In genomic region chrX:69359360-69359759, GRCm38 (mm10) we compare ENCODE assay signal across 8 mouse cellular contexts. TPM values are rescaled to one million over a fixed set of nuclear protein-coding genes. Genes with fewer than 3 reads are reported as not detected.
DNase-seq lines count a peak whose midpoint lies in the region; ATAC-seq and TF ChIP-seq lines count a peak whose summit lies in the region.

No protein-coding gene starts in this region.

- 0 out of 2 replicates have a peak, but pooled peaks have one; percentile 11 for ATAC-seq in kidney, embryonic 14.5 days (ENCODE audit: low FRiP score, low TSS enrichment)
- ATAC-seq in hindbrain, embryonic 11.5 days (ENCODE audit: low FRiP score), result no peak
- no peak for ATAC-seq in liver, embryonic 12.5 days
- no peak for ATAC-seq in intestine, postnatal 0 days

- H3K9ac ChIP-seq in kidney, embryonic 14.5 days (ENCODE audit: low read depth, low read length), result no peak overlapping the region
- no peak overlapping the region for H3K9ac ChIP-seq in hindbrain, embryonic 11.5 days (ENCODE audit: low read depth, low read length)
- no peak overlapping the region for H3K9ac ChIP-seq in liver, embryonic 12.5 days
- no peak overlapping the region for H3K9ac ChIP-seq in intestine, postnatal 0 days (ENCODE audit: low read depth, low read length)

- 33% methylated on average over 5 of the region's 5 CpGs for WGBS in kidney, embryonic 14.5 days
- WGBS in forebrain, embryonic 10.5 days, result 23% methylated on average over 5 of the region's 5 CpGs
- WGBS in hindbrain, embryonic 11.5 days, result 21% methylated on average over 5 of the region's 5 CpGs
- WGBS in midbrain, embryonic 10.5 days, result 30% methylated on average over 5 of the region's 5 CpGs
- WGBS in liver, embryonic 12.5 days (ENCODE audit: insufficient replicate concordance), result 17% methylated on average over 5 of the region's 5 CpGs
- WGBS in intestine, postnatal 0 days, result 36% methylated on average over 5 of the region's 5 CpGs

- H3K9me3 ChIP-seq in kidney, embryonic 14.5 days (ENCODE audit: control insufficient read depth, low read length), result no peaks in the 10 kb centered on the region
- H3K9me3 ChIP-seq in forebrain, embryonic 10.5 days, result no peaks in the 10 kb centered on the region
- no peaks in the 10 kb centered on the region for H3K9me3 ChIP-seq in hindbrain, embryonic 11.5 days (ENCODE audit: control insufficient read depth, low read length)
- no peaks in the 10 kb centered on the region for H3K9me3 ChIP-seq in midbrain, embryonic 10.5 days (replicated peaks)
- H3K9me3 ChIP-seq in liver, embryonic 12.5 days (replicated peaks), result no peaks in the 10 kb centered on the region
- H3K9me3 ChIP-seq in intestine, postnatal 0 days (ENCODE audit: control insufficient read depth), result no peaks in the 10 kb centered on the region

- no peak for DNase-seq in kidney, postnatal 10 days
- no peak for DNase-seq in forebrain, embryonic 10.5 days (ENCODE audit: extremely low spot score, low spot score)
- DNase-seq in hindbrain, embryonic 11.5 days (ENCODE audit: low spot score), result peak; percentile 3
- DNase-seq in midbrain, embryonic 10.5 days (ENCODE audit: low spot score), result no peak
- DNase-seq in thymus, postnatal 14 days, result no peak

- H3K4me1 ChIP-seq in kidney, embryonic 14.5 days (ENCODE audit: control insufficient read depth, insufficient read depth, low read length), result no peaks in the 10 kb centered on the region
- H3K4me1 ChIP-seq in forebrain, embryonic 10.5 days, result peaks cover 18% of the 10 kb centered on the region
- H3K4me1 ChIP-seq in hindbrain, embryonic 11.5 days (replicated peaks; ENCODE audit: control insufficient read depth, insufficient read depth, low read length), result no peaks in the 10 kb centered on the region
- H3K4me1 ChIP-seq in midbrain, embryonic 10.5 days, result peaks cover 9% of the 10 kb centered on the region
- no peaks in the 10 kb centered on the region for H3K4me1 ChIP-seq in liver, embryonic 12.5 days
- no peaks in the 10 kb centered on the region for H3K4me1 ChIP-seq in intestine, postnatal 0 days (replicated peaks; ENCODE audit: control insufficient read depth, insufficient read depth, low read length)

- H3K27ac ChIP-seq in kidney, embryonic 14.5 days (ENCODE audit: low read depth, low read length), result no peak overlapping the region
- H3K27ac ChIP-seq in forebrain, embryonic 10.5 days, result no peak overlapping the region
- no peak overlapping the region for H3K27ac ChIP-seq in hindbrain, embryonic 11.5 days (ENCODE audit: low read depth, low read length)
- no peak overlapping the region for H3K27ac ChIP-seq in midbrain, embryonic 10.5 days (replicated peaks)
- H3K27ac ChIP-seq in liver, embryonic 12.5 days, result no peak overlapping the region
- no peak overlapping the region for H3K27ac ChIP-seq in intestine, postnatal 0 days (ENCODE audit: low read depth, low read length)

- no peaks in the 10 kb centered on the region for H3K36me3 ChIP-seq in kidney, embryonic 14.5 days (ENCODE audit: control insufficient read depth, insufficient read depth, low read length)
- H3K36me3 ChIP-seq in forebrain, embryonic 10.5 days (replicated peaks), result no peaks in the 10 kb centered on the region
- no peaks in the 10 kb centered on the region for H3K36me3 ChIP-seq in hindbrain, embryonic 11.5 days (ENCODE audit: control insufficient read depth, insufficient read depth, low read length)
- no peaks in the 10 kb centered on the region for H3K36me3 ChIP-seq in midbrain, embryonic 10.5 days
- H3K36me3 ChIP-seq in liver, embryonic 12.5 days, result no peaks in the 10 kb centered on the region
- H3K36me3 ChIP-seq in intestine, postnatal 0 days (ENCODE audit: control insufficient read depth, insufficient read depth), result no peaks in the 10 kb centered on the region

- H3K4me2 ChIP-seq in kidney, embryonic 14.5 days (replicated peaks; ENCODE audit: low read depth, low read length), result peak overlapping the region; percentile 52
- H3K4me2 ChIP-seq in hindbrain, embryonic 11.5 days (replicated peaks; ENCODE audit: low read depth, low read length), result peak overlapping the region; percentile 55; the same call in 1 of the 2 replicates
- H3K4me2 ChIP-seq in liver, embryonic 12.5 days, result no peak overlapping the region
- H3K4me2 ChIP-seq in intestine, postnatal 0 days (replicated peaks; ENCODE audit: low read depth), result no peak overlapping the region

- no peak for TF ChIP-seq CTCF in intestine, postnatal 0 days (IDR thresholded peaks at IDR 0.05; ENCODE audit: low read depth)

- H3K4me3 ChIP-seq in kidney, embryonic 14.5 days (ENCODE audit: low read length), result no peak overlapping the region; the same call in 1 of the 2 replicates
- H3K4me3 ChIP-seq in forebrain, embryonic 10.5 days, result peak overlapping the region; percentile 67
- H3K4me3 ChIP-seq in hindbrain, embryonic 11.5 days (ENCODE audit: low read depth, low read length), result peak overlapping the region; percentile 57
- peak overlapping the region; percentile 66 for H3K4me3 ChIP-seq in midbrain, embryonic 10.5 days
- no peak overlapping the region for H3K4me3 ChIP-seq in liver, embryonic 12.5 days
- no peak overlapping the region for H3K4me3 ChIP-seq in intestine, postnatal 0 days (ENCODE audit: low read depth, low read length)

- H3K27me3 ChIP-seq in kidney, embryonic 14.5 days (ENCODE audit: control insufficient read depth, insufficient read depth, low read length), result peaks cover 8% of the 10 kb centered on the region; the same call in 1 of the 2 replicates
- peaks cover 48% of the 10 kb centered on the region for H3K27me3 ChIP-seq in forebrain, embryonic 10.5 days (ENCODE audit: poor library complexity, severe bottlenecking)
- H3K27me3 ChIP-seq in hindbrain, embryonic 11.5 days (ENCODE audit: control insufficient read depth, insufficient read depth, low read length), result no peaks in the 10 kb centered on the region
- peaks cover 45% of the 10 kb centered on the region for H3K27me3 ChIP-seq in midbrain, embryonic 10.5 days (ENCODE audit: low read depth, poor library complexity, severe bottlenecking)
- H3K27me3 ChIP-seq in liver, embryonic 12.5 days (replicated peaks), result peaks cover 43% of the 10 kb centered on the region
- H3K27me3 ChIP-seq in intestine, postnatal 0 days (replicated peaks; ENCODE audit: control insufficient read depth, insufficient read depth, low read length), result peaks cover 4% of the 10 kb centered on the region; the same call in 1 of the 2 replicates

RNA-seq across cellular contexts. Expression of gene Aff2, which starts 0.7 kb away (rescaled TPM):
- 2.5 and 3.3 TPM in 2 replicates for polyA plus RNA-seq in kidney, embryonic 14.5 days (2014; fragmentation: Nextera tagmentation; extraction: Ambion mirVana)
- 4.9 and 6.2 TPM in 2 replicates for polyA plus RNA-seq in forebrain, embryonic 10.5 days (2016; fragmentation: Nextera tagmentation; extraction: Ambion mirVana)
- 10.4 and 15.0 TPM in 2 replicates for polyA plus RNA-seq in hindbrain, embryonic 11.5 days (2014; fragmentation: Nextera tagmentation; extraction: Ambion mirVana)
- 3.7 and 3.9 TPM in 2 replicates for polyA plus RNA-seq in midbrain, embryonic 10.5 days (2016; fragmentation: Nextera tagmentation; extraction: Ambion mirVana)
- polyA plus RNA-seq in liver, embryonic 12.5 days (2016; fragmentation: Nextera tagmentation; extraction: Ambion mirVana), result 1.5 and 2.3 TPM in 2 replicates
- 3.2 and 3.4 TPM in 2 replicates for polyA plus RNA-seq in intestine, postnatal 0 days (2015; fragmentation: Nextera tagmentation; extraction: Ambion mirVana)

Comparison
In these comparisons a context has a peak if more than half of its experiments do, and no peak if none do; other contexts are left out.
1. H3K4me2 ChIP-seq: peak in kidney, embryonic 14.5 days (single experiment) and hindbrain, embryonic 11.5 days (single experiment); none in liver, embryonic 12.5 days (single experiment) and intestine, postnatal 0 days (single experiment).
2. H3K4me3 ChIP-seq: peak in forebrain, embryonic 10.5 days (single experiment), hindbrain, embryonic 11.5 days (single experiment) and midbrain, embryonic 10.5 days (single experiment); none in kidney, embryonic 14.5 days (single experiment), liver, embryonic 12.5 days (single experiment) and intestine, postnatal 0 days (single experiment).